Mouse (Mus musculus): ENCODE measurements around the gene Gm42372. TPM values are rescaled to one million over a fixed set of nuclear protein-coding genes. Genes with fewer than 3 reads are reported as not detected.
A peak's percentile ranks its signal among the peaks of the same experiment; 100 is the strongest.
"Not testable (repeated sequence)": the region's sequence is repeated elsewhere in the genome, so short reads cannot be mapped to it uniquely, and the experiment has no call there.

Gene Gm42372
- polyA plus RNA-seq, 1 experiment from 2014 or later = 0.18 TPM

DNA sequence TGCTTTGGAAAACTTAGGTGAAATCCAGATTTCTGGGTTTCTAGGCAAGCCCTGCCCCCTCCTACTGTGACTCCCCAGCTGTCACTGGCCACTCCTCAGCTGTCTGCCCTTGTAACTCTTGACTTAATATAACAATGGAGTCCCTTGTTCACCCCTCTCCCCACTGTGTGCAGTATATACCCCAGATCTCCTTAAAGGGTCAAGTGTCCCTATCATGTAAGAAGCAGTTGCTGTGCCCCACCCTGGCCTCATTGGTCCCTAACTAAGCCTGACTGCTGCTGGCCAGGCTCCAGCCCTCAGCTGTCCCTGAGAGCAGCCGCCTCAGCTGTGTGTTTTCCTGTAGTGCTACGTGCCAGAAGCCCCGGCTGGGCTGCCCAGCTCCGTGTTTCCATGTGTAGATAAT is 34.9 kb upstream of the Gm42372 start:
- H3K9me3 ChIP-seq = no peaks in the 10 kb centered on the region
- H3K9ac ChIP-seq = 0 out of 2 replicates have a peak overlapping the region, but pooled peaks have one; percentile 12
- peak overlapping the region; percentile 87 for H3K4me2 ChIP-seq
- ATAC-seq (ENCODE audit: insufficient number of reproducible peaks, insufficient read depth, low FRiP score, low TSS enrichment, low read depth) = peak; percentile 22; the same call in 1 of the 2 replicates
- H3K4me1 ChIP-seq = peaks cover 62% of the 10 kb centered on the region
- no peaks in the 10 kb centered on the region for H3K36me3 ChIP-seq
- WGBS = 11% methylated on average over 4 of the region's 4 CpGs
- no peak overlapping the region for H3K27ac ChIP-seq
- H3K4me3 ChIP-seq = no peak overlapping the region
- peaks cover 53% of the 10 kb centered on the region for H3K27me3 ChIP-seq

DNA sequence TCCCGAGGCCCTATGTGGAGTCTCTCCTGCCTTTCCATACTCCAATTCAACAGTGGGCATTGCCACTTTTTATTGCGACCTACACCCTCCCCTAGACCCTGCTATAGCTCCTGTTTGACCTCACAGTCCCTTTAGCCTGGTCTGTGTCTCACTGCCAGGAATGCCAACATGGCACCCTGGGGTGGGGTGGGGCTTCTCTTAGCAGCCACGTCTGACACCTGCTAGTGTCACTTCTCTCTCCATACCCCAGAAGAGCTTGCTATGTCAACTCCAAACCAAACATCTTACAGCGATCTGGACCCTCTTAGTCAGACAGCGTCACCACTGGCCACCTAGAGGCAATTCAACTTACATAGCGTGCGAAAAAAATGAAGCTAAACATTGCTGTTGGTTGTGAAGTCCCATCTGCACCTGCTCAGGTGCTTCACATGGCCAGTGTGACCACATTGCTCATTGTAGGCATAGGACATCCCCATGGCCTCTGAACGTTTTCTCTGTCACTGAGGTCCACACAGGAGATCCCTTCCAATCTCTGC is 33.9 kb upstream of the Gm42372 start:
- H3K9ac ChIP-seq = no peak overlapping the region
- H3K27me3 ChIP-seq = peaks cover 53% of the 10 kb centered on the region
- WGBS = 57% methylated on average over 8 of the region's 8 CpGs
- peaks cover 60% of the 10 kb centered on the region for H3K4me1 ChIP-seq
- no peak for ATAC-seq (ENCODE audit: insufficient number of reproducible peaks, insufficient read depth, low FRiP score, low TSS enrichment, low read depth)
- H3K36me3 ChIP-seq = no peaks in the 10 kb centered on the region
- H3K27ac ChIP-seq = no peak overlapping the region
- H3K4me3 ChIP-seq = no peak overlapping the region
- no peaks in the 10 kb centered on the region for H3K9me3 ChIP-seq
- H3K4me2 ChIP-seq = no peak overlapping the region

DNA sequence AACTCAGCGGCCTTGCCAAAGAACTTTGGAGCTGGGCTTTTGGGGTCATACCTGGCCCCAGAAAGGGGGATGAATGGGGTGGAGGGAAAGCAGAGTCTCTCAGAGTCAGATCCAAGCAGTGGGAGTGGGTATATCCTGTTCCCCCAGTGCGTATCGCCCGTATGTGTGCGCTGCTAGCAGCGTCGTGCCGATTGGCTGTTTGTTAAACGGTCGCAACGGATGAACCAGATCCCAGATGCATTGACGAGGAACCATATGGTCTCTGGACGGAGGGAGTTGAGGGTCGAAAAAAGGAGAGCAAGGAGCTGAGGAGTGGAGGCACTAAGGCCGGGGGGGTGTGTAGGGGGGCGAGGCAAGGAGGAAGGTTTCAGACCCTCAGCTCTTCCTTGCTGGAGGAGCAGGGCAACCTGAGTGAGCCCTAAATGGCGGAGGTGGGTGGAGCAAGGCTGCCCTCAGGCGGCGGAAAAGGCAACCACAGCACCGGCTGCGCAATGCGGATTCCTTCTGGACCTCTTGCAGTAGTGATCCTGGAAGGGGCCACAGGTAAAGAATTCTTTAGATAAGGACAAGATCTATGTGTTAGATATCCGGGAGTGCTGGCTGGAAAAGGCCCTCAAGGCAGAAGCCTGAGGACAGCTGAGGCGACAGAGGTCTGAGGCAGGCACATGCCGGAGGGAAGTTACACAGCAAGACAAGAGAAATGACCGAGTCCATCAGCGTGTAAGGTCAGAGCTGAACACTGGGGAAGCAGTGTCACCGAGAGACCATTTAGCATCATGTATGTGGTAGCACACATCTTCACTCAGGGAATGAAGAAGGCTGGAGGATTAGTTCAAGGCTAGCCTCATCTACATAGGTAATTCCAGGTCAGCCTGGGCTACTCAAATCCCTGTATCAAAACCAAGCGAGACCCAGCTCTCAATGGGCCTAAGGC is 32.7 kb upstream of the Gm42372 start:
- no peak overlapping the region for H3K27ac ChIP-seq
- peak overlapping the region; percentile 41 for H3K4me3 ChIP-seq
- peaks cover 47% of the 10 kb centered on the region for H3K27me3 ChIP-seq
- H3K36me3 ChIP-seq = no peaks in the 10 kb centered on the region
- peaks cover 51% of the 10 kb centered on the region for H3K4me1 ChIP-seq
- H3K9ac ChIP-seq = peak overlapping the region; percentile 59
- 11% methylated on average over 29 of the region's 29 CpGs for WGBS
- no peaks in the 10 kb centered on the region; the same call in 1 of the 2 replicates for H3K9me3 ChIP-seq
- H3K4me2 ChIP-seq = peak overlapping the region; percentile 66
- ATAC-seq (ENCODE audit: insufficient number of reproducible peaks, insufficient read depth, low FRiP score, low TSS enrichment, low read depth) = 0 out of 2 replicates have a peak, but pooled peaks have one; percentile 18

DNA sequence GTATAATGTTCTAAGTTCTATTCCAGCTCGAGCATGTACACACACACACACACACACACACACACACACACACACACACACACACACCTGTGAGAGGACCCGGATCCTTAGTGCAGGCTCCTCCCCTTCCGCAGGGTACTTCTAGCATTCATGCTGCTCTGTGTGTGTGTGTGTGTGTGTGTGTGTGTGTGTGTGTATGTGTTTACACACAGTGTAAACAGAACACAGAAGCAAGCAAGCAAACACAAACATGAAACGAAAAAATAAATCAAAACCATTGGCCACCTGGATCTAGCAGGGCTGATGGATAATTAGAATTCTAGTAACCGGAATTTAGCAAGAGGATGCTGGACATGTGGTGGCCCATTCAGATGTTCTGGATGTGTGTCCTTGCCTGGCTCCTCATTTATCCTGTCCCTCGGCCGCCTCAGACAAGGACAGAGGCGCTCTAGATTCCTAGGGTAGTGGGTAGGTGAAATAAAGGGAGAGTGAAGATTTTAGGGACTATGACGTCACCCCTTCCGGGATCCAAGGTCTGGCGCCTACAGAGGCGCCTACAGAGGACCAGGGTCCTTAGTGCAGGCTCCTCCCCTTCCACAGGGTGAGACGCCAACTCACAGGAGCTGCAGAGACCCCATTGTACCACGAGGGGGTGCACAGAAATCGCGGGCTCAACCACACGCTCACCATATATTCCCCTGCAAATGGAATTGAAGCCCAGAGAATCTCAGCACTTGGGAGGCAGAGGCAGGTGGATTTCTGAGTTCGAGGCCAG is 31.8 kb upstream of the Gm42372 start:
- peak; percentile 28; the same call in 1 of the 2 replicates for ATAC-seq (ENCODE audit: insufficient number of reproducible peaks, insufficient read depth, low FRiP score, low TSS enrichment, low read depth)
- Histone ChIP-seq H3K9me3 (no peaks in the 10 kb centered on the region; the same call in 1 of the 2 replicates), H3K4me3 (no peak overlapping the region), H3K27ac (no peak overlapping the region), H3K27me3 (peaks cover 38% of the 10 kb centered on the region), H3K9ac (no peak overlapping the region), H3K4me1 (peaks cover 46% of the 10 kb centered on the region), H3K36me3 (no peaks in the 10 kb centered on the region), H3K4me2 (peak overlapping the region; percentile 24; the same call in 1 of the 2 replicates)
- 24% methylated on average over 18 of the region's 18 CpGs for WGBS

DNA sequence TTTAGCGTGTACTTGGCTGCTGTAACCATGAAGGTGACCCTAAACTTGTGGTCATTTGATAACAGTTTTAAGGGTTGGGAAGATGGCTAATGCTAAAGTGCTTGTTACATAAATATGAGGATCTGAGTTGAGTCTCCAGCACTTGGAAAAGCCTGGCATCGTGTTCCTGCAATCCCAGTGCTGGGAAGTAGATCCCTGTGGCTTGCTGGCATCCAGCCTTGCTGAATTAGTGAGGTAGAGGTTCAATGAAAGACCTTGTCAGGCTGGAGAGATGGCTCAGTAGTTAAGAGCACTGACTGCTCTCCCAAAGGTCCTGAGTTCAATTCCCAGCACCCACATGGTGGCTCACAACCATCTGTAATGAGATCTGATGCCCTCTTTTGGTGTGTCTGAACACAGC is 29.1 kb upstream of the Gm42372 start:
- WGBS = 57% methylated on average over 2 of the region's 2 CpGs
- H3K9me3 ChIP-seq; H3K4me3 ChIP-seq; H3K36me3 ChIP-seq; ATAC-seq (ENCODE audit: insufficient number of reproducible peaks, insufficient read depth, low FRiP score, low TSS enrichment, low read depth); H3K4me2 ChIP-seq; H3K9ac ChIP-seq; H3K27ac ChIP-seq: not testable (repeated sequence)
- peaks cover 21% of the 10 kb centered on the region for H3K4me1 ChIP-seq
- peaks cover 11% of the 10 kb centered on the region for H3K27me3 ChIP-seq

DNA sequence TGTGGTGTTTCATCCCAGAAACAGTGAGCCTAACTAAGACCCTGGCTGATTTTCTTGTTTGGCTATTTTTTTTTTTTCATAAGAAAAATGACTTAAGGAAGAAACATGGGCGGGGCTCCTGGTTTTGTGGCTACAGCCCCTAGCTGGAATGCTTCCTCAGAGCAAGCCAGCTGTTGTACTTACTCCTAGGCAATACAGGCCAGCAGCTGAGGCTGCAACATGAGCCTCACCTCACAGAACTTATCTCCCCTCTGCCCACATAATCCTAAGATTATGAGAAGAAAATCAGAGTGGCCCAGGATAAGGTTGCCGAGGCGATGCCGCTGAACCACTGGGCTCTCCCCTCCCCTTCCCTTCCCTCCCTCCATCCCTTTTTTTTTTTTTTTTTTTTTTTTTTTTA is 27.2 kb upstream of the Gm42372 start:
- Histone ChIP-seq H3K4me2 (no peak overlapping the region), H3K4me3 (no peak overlapping the region), H3K9me3 (no peaks in the 10 kb centered on the region; the same call in 1 of the 2 replicates), H3K27ac (no peak overlapping the region), H3K4me1 (peaks cover 8% of the 10 kb centered on the region; the same call in 1 of the 2 replicates), H3K36me3 (no peaks in the 10 kb centered on the region), H3K9ac (no peak overlapping the region), H3K27me3 (peaks cover 6% of the 10 kb centered on the region)
- WGBS = 76% methylated on average over 4 of the region's 4 CpGs
- ATAC-seq (ENCODE audit: insufficient number of reproducible peaks, insufficient read depth, low FRiP score, low TSS enrichment, low read depth) = no peak

DNA sequence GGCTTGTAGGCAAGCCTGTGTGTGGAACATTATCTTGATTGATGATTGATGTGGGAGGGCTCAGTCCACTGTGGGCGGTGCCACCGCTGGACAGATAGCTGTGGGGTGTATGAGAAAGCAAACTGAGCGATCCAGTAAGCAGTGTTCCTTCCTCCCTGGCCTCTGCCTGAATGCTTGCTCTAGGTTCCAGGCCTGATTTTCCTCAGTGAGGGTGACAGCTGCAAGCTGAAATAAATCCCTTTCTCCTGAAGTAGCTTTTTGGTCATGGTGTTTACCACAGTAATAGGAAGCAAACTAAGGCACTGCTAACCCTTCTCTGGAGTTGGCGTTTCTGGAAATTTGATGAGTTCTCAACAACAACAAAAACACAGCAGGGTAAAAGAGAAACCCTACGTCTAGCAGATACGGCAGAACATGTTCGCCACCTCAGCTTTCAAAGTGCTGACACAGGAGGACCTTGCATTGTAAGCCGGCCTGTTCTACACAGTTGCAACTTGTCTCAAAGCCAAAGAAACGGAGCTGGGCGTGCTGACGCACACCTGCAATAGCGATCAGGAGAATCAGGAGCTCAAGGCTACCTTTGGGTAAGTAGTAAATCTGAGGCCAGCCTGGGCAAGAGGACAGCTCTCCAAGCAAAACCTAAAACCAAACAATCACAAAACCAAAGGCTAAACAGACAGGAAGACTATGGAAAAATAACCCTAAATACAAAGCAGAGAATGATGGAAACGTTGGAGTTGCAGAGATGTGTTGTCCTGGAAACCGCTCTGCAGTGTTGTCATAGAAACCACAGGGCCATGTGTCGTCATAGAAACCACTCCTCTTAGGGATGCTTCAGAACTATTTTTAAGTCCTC is 26.2 kb upstream of the Gm42372 start:
- 61% methylated on average over 15 of the region's 15 CpGs for WGBS
- no peak overlapping the region for H3K4me3 ChIP-seq
- no peak for ATAC-seq (ENCODE audit: insufficient number of reproducible peaks, insufficient read depth, low FRiP score, low TSS enrichment, low read depth)
- H3K4me1 ChIP-seq = 0 out of 2 replicates have a peak, but pooled peaks cover 5% of the 10 kb centered on the region
- H3K36me3 ChIP-seq = no peaks in the 10 kb centered on the region
- H3K9ac ChIP-seq = no peak overlapping the region
- H3K9me3 ChIP-seq = no peaks in the 10 kb centered on the region; the same call in 1 of the 2 replicates
- peaks cover 6% of the 10 kb centered on the region for H3K27me3 ChIP-seq
- H3K27ac ChIP-seq = no peak overlapping the region
- no peak overlapping the region for H3K4me2 ChIP-seq

DNA sequence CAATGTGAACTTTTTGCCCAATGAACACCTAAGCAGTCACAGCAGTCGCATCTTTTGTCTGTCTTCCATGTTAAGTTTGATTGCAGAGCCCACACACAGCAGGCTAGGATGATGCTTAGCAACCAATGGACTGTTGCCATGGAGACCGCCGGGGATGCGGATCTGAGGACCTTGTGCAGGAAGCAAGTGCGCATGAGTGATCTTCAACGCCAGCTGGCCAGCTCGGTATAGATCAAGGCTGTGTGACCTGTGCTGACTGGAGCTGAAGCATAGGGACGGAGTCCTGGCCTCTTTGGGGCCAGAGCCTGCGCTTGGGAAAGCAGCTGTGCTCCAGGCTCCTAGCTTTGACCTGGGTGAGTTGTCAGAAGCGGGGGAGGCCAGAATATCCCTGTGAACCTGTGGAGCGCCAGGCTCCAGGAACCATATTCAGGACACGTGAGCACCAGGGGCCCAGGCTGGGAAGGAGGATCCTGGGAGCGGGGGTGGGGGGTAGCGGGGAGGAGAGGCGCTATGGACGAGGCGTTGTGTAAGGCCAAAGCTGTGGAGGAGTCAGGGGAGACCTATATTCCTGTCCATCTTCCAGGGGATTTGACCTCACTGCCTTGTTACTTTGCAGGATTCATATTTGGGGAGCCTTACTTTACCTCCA is 23.2 kb upstream of the Gm42372 start, which contains the start of gene Pnmal1:
Pnmal1 (plus strand) TSS at position 141 of the 649 bp plus-strand sequence.
- peak within 1 kb of the TSS; percentile 24; the same call in 1 of the 2 replicates for H3K4me2 ChIP-seq
- H3K27ac ChIP-seq = no peak within 1 kb of the TSS
- no peaks in the 10 kb centered on the region; the same call in 1 of the 2 replicates for H3K9me3 ChIP-seq
- H3K4me1 ChIP-seq = 0 out of 2 replicates have a peak, but pooled peaks cover 5% of the 10 kb centered on the region
- peaks cover 6% of the 10 kb centered on the region for H3K27me3 ChIP-seq
- peak within 1 kb of the TSS; percentile 6; the same call in 1 of the 2 replicates for H3K4me3 ChIP-seq
- peak within 1 kb of the TSS; percentile 36; the same call in 1 of the 2 replicates for H3K9ac ChIP-seq
- WGBS = 30% methylated on average over 17 of the region's 17 CpGs
- no peak for ATAC-seq (ENCODE audit: insufficient number of reproducible peaks, insufficient read depth, low FRiP score, low TSS enrichment, low read depth)
- H3K36me3 ChIP-seq = no peaks in the 10 kb centered on the region

DNA sequence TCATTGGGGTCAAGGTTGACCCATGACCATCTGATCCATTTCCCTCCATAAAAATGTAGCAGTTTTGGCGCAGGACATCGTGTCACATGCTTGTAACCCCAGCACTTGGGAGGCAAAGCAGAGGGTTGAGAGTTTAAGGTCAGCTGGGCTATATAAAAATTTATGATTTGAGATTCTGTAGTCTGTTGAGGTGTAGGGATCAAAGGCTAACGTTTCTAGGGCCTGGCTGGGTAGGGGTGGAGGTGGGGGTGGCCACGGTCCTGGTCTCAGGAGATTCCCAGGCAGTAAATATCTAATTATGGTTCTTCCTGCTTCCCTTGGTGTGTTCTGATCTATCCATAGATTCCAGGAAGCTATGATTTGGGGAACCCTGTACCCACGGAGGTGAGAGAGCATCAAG is 21.2 kb upstream of the Gm42372 start:
- Histone ChIP-seq H3K4me2 (no peak overlapping the region), H3K9ac (no peak overlapping the region), H3K27ac (no peak overlapping the region), H3K36me3 (no peaks in the 10 kb centered on the region), H3K9me3 (no peaks in the 10 kb centered on the region), H3K4me3 (no peak overlapping the region), H3K27me3 (peaks cover 6% of the 10 kb centered on the region), H3K4me1 (0 out of 2 replicates have a peak, but pooled peaks cover 5% of the 10 kb centered on the region)
- WGBS = 74% methylated on average over 5 of the region's 5 CpGs
- no peak for ATAC-seq (ENCODE audit: insufficient number of reproducible peaks, insufficient read depth, low FRiP score, low TSS enrichment, low read depth)

DNA sequence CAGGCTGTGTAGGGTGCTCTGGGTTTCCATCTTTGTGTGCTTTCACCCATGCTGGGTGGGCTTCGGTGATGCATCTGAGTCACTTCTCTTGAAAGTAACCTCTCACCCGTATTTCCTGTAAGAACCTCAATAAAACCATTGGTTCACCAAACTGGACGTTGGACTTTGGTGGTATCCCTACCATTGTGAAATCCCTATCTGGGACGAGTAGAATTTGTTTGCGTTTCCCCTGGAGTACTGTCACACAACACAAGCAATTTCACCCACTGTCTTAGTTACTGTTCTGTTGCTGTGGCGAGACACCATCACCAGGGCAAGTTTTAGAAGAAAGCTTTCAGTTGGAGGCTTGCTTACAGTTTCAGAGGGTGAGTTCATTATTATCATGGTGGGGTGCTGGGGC is 14.5 kb upstream of the Gm42372 start:
- H3K27me3 ChIP-seq = no peaks in the 10 kb centered on the region
- no peak overlapping the region for H3K4me3 ChIP-seq
- no peak overlapping the region for H3K9ac ChIP-seq
- no peak for ATAC-seq (ENCODE audit: insufficient number of reproducible peaks, insufficient read depth, low FRiP score, low TSS enrichment, low read depth)
- no peak overlapping the region for H3K27ac ChIP-seq
- no peaks in the 10 kb centered on the region for H3K9me3 ChIP-seq
- H3K4me2 ChIP-seq = no peak overlapping the region
- no peaks in the 10 kb centered on the region for H3K36me3 ChIP-seq
- WGBS = 87% methylated on average over 6 of the region's 6 CpGs
- H3K4me1 ChIP-seq = no peaks in the 10 kb centered on the region
